Mouse (Mus musculus): Measurements from ENCODE around the gene AI182371. TPM values are rescaled to one million over a fixed set of nuclear protein-coding genes. Genes with fewer than 3 reads are reported as not detected.

AI182371 gene
- polyA plus RNA-seq (2016; fragmentation: Nextera tagmentation; extraction: Ambion mirVana), result 0.47 and 0.51 TPM in 2 replicates

- no peaks in the 10 kb centered on the region for H3K4me1 ChIP-seq
- no peak within 1 kb of the TSS for H3K4me2 ChIP-seq (replicated peaks)
- no peak for ATAC-seq (ENCODE audit: low FRiP score, low read depth)
- no peak within 1 kb of the TSS for H3K4me3 ChIP-seq
- H3K9ac ChIP-seq (replicated peaks), result no peak within 1 kb of the TSS
- no peaks in the 10 kb centered on the region for H3K36me3 ChIP-seq
- 89% methylated on average over 3 of the region's 3 CpGs for WGBS
- no peak within 1 kb of the TSS for H3K27ac ChIP-seq (replicated peaks)
- H3K27me3 ChIP-seq, result no peaks in the 10 kb centered on the region
- no peaks in the 10 kb centered on the region for H3K9me3 ChIP-seq
Observed at GRCm38 (mm10) chr2:35101443-35101842, at the start of gene AI182371. TSS of gene AI182371 (minus strand) at chr2:35101543.

DNA sequence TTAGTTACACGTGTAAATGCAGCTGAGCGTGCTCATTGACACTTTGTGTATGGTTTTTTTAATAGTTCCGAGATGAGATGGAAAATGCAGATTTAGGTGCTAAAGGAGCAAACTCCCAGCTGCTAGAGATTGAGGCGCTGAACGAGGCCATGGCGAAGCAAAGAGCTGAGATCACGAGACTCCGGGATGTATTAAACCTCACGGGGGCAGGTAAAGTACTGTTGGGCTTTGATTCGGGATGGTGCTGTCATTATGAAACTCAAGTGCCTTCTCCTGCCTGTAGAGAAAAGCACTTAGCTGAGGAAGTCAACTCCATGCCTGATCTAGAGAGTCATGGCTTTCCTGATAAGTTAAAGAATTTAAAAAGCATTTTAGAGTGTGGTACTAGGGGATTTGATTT lies 47.5 kb upstream of the AI182371 start:
- Histone ChIP-seq H3K4me1 (no peaks in the 10 kb centered on the region), H3K27me3 (no peaks in the 10 kb centered on the region), H3K36me3 (peaks cover 98% of the 10 kb centered on the region), H3K4me3 (no peak overlapping the region), H3K27ac (replicated peaks) (no peak overlapping the region), H3K4me2 (replicated peaks) (no peak overlapping the region), H3K9me3 (no peaks in the 10 kb centered on the region), H3K9ac (replicated peaks) (no peak overlapping the region)
- no peak for ATAC-seq (ENCODE audit: low FRiP score, low read depth)
- WGBS, result 94% methylated on average over 10 of the region's 10 CpGs

- H3K9ac ChIP-seq (replicated peaks), result no peak overlapping the region
- H3K9me3 ChIP-seq, result no peaks in the 10 kb centered on the region
- WGBS, result 95% methylated on average over 3 of the region's 3 CpGs
- H3K4me2 ChIP-seq (replicated peaks), result no peak overlapping the region
- H3K36me3 ChIP-seq, result peaks cover 95% of the 10 kb centered on the region
- no peaks in the 10 kb centered on the region for H3K27me3 ChIP-seq
- no peaks in the 10 kb centered on the region for H3K4me1 ChIP-seq
- no peak overlapping the region for H3K27ac ChIP-seq (replicated peaks)
- H3K4me3 ChIP-seq, result no peak overlapping the region
- ATAC-seq (ENCODE audit: low FRiP score, low read depth), result no peak
Observed at GRCm38 (mm10) chr2:35141673-35142072, 40.3 kb upstream of the AI182371 start.

DNA sequence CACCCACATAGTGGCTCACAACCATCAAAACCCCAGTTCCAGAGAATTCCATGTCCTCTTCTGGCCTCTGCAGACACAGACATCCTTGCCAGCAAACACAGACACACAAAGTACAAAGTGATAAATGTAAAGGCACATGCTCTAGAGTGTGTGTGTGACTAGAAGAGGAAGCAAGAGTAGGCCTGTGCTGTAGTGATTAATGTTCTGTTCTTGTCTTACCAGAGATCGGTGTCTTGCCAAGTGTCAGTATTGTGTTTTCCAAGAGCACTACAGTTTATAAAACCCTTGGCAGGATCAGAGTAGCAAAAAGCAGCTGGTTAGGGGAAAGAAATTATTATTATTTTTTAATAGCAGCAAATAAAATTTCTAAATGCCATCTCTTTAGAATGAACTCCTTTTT lies 37.2 kb upstream of the AI182371 start:
- H3K4me2 ChIP-seq (replicated peaks), result no peak overlapping the region
- peaks cover 79% of the 10 kb centered on the region for H3K36me3 ChIP-seq
- no peak overlapping the region for H3K4me3 ChIP-seq
- H3K9ac ChIP-seq (replicated peaks), result no peak overlapping the region
- no peak overlapping the region for H3K27ac ChIP-seq (replicated peaks)
- H3K9me3 ChIP-seq, result no peaks in the 10 kb centered on the region
- ATAC-seq (ENCODE audit: low FRiP score, low read depth), result no peak
- WGBS, result 97% methylated on average over 1 of the region's 1 CpGs
- peaks cover 2% of the 10 kb centered on the region; the same call in 1 of the 2 replicates for H3K4me1 ChIP-seq
- H3K27me3 ChIP-seq, result no peaks in the 10 kb centered on the region

GRCm38 (mm10) chr2:35133891-35134290 lies 32.5 kb upstream of the AI182371 start:
- Histone ChIP-seq H3K27ac (replicated peaks) (no peak overlapping the region), H3K4me3 (no peak overlapping the region), H3K9ac (replicated peaks) (no peak overlapping the region), H3K4me2 (replicated peaks) (no peak overlapping the region), H3K4me1 (peaks cover 12% of the 10 kb centered on the region), H3K9me3 (no peaks in the 10 kb centered on the region), H3K36me3 (peaks cover 38% of the 10 kb centered on the region), H3K27me3 (no peaks in the 10 kb centered on the region)
- WGBS, result 85% methylated on average over 5 of the region's 5 CpGs
- ATAC-seq (ENCODE audit: low FRiP score, low read depth), result no peak

DNA sequence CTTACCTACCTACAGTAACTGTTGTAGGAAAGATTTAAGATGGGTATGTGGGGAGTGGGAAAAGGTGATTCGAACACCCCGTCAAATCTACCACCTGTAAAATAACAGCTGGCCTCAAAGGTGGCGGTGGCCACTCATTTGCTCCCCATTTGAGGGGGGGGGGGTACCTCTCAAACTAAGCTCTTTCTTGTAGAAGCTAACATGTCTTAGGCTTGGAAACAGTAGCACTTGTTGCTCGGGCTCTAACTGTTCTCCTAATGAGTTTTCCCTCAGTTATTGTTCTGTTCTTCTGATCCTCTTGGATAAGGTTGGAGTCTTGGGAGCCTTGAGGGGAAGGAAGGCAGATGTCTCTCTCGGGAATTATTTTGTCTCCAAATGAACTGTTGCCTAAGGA lies 31.3 kb upstream of the AI182371 start:
- Histone ChIP-seq H3K9me3 (no peaks in the 10 kb centered on the region), H3K36me3 (peaks cover 31% of the 10 kb centered on the region), H3K4me2 (replicated peaks) (peak overlapping the region; percentile 57), H3K4me1 (peaks cover 12% of the 10 kb centered on the region), H3K27me3 (no peaks in the 10 kb centered on the region), H3K27ac (replicated peaks) (peak overlapping the region; percentile 50), H3K9ac (replicated peaks) (peak overlapping the region; percentile 57), H3K4me3 (peak overlapping the region; percentile 48)
- 9% methylated on average over 5 of the region's 5 CpGs for WGBS
- ATAC-seq (ENCODE audit: low FRiP score, low read depth), result peak; percentile 14; the same call in 1 of the 2 replicates

DNA sequence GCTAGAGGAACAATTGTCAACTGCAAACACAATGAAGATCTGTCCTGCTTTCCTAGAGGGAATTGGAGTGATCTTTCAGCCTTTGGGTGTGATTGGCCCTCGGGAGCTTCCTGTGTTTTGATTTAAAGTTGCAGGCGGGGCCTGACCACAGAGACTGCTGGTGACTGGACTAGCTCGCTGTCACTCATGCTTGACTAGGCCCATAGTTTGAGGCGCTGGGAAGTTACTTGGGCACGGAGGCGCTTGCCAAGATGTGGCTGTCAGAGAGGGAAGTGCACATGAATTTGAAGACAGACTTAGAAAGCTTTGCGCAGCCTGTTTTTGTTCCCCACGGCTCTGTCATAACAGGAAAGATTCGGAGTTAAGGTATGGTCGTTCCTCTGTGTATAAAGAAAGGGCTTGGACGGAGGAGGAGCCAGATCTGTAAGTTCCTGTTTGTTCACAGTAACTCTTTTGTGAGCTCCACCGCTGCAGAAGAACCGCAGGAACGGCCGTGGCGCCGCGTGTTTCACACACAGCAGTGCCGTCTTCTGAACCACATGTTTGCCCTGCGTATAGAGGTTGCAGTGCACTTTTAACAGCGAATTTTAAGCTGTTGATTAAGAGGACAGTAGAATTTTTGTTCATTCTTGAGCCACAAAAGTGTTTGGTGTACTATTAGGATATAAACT lies 30.8 kb upstream of the AI182371 start:
- Histone ChIP-seq H3K9me3 (no peaks in the 10 kb centered on the region), H3K36me3 (peaks cover 26% of the 10 kb centered on the region), H3K4me2 (replicated peaks) (peak overlapping the region; percentile 57), H3K4me3 (peak overlapping the region; percentile 48), H3K27ac (replicated peaks) (peak overlapping the region; percentile 50), H3K9ac (replicated peaks) (peak overlapping the region; percentile 57), H3K4me1 (peaks cover 12% of the 10 kb centered on the region), H3K27me3 (no peaks in the 10 kb centered on the region)
- ATAC-seq (ENCODE audit: low FRiP score, low read depth), result peak; percentile 99
- WGBS, result under 1% methylated on average over 21 of the region's 21 CpGs

- Histone ChIP-seq H3K27me3 (no peaks in the 10 kb centered on the region), H3K4me3 (no peak overlapping the region), H3K36me3 (peaks cover 21% of the 10 kb centered on the region), H3K9ac (replicated peaks) (no peak overlapping the region), H3K9me3 (no peaks in the 10 kb centered on the region), H3K4me1 (peaks cover 12% of the 10 kb centered on the region), H3K4me2 (replicated peaks) (peak overlapping the region; percentile 57), H3K27ac (replicated peaks) (peak overlapping the region; percentile 46; the same call in 1 of the 2 replicates)
- ATAC-seq (ENCODE audit: low FRiP score, low read depth), result peak; percentile 47; the same call in 1 of the 2 replicates
Observed at GRCm38 (mm10) chr2:35131491-35131890, 30.1 kb upstream of the AI182371 start.

GRCm38 (mm10) chr2:35124716-35125115 lies 23.4 kb upstream of the AI182371 start:
- no peak for ATAC-seq (ENCODE audit: low FRiP score, low read depth)
- Histone ChIP-seq H3K4me3 (no peak overlapping the region), H3K27me3 (no peaks in the 10 kb centered on the region), H3K36me3 (peaks cover 27% of the 10 kb centered on the region), H3K9ac (replicated peaks) (no peak overlapping the region), H3K27ac (replicated peaks) (no peak overlapping the region), H3K4me1 (no peaks in the 10 kb centered on the region), H3K9me3 (no peaks in the 10 kb centered on the region), H3K4me2 (replicated peaks) (no peak overlapping the region)
- WGBS, result 74% methylated on average over 7 of the region's 7 CpGs

DNA sequence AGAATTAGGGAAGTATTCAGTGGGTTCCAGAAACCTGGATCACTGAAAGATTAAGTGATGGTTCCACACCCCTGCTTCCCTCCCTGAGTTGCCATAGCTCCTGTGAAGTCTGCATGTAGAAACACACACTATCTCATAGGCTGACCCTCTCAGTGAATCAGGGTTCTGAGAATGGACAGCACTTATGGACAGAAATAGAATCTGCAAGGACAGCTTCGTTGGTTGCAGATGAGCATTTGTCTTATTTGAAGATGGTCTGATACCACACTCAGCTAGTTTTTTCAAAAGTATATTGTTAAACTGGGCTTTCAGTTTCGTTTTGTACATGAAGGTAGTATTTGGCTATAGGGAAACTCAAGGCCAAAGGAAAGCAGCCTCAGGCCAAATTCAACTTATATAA lies 9.2 kb upstream of the AI182371 start:
- peak overlapping the region; percentile 73 for H3K4me2 ChIP-seq (replicated peaks)

GRCm38 (mm10) chr2:35109924-35110304 lies 8.6 kb upstream of the AI182371 start:
- Histone ChIP-seq H3K9ac (replicated peaks) (peak overlapping the region; percentile 71), H3K4me1 (peaks cover 5% of the 10 kb centered on the region; the same call in 1 of the 2 replicates), H3K27ac (replicated peaks) (no peak overlapping the region; the same call in 1 of the 2 replicates), H3K4me3 (peak overlapping the region; percentile 73), H3K9me3 (no peaks in the 10 kb centered on the region), H3K36me3 (no peaks in the 10 kb centered on the region), H3K4me2 (replicated peaks) (peak overlapping the region; percentile 73), H3K27me3 (no peaks in the 10 kb centered on the region)
- ATAC-seq (ENCODE audit: low FRiP score, low read depth), result no peak; the same call in 1 of the 2 replicates
- under 1% methylated on average over 13 of the region's 13 CpGs for WGBS

More for the DNA sequence above, 9.2 kb upstream of the AI182371 start:
- Histone ChIP-seq H3K4me1 (peaks cover 5% of the 10 kb centered on the region; the same call in 1 of the 2 replicates), H3K27ac (replicated peaks) (no peak overlapping the region), H3K27me3 (no peaks in the 10 kb centered on the region), H3K4me3 (no peak overlapping the region), H3K9ac (replicated peaks) (no peak overlapping the region), H3K36me3 (no peaks in the 10 kb centered on the region), H3K9me3 (no peaks in the 10 kb centered on the region)
- no peak for ATAC-seq (ENCODE audit: low FRiP score, low read depth)
- WGBS, result 83% methylated on average over 2 of the region's 2 CpGs

GRCm38 (mm10) chr2:35109141-35109923 lies 8.0 kb upstream of the AI182371 start, which contains the start of gene Cntrl:
TSS of gene Cntrl (plus strand) at chr2:35109492.
- Histone ChIP-seq H3K27me3 (no peaks in the 10 kb centered on the region), H3K4me1 (peaks cover 5% of the 10 kb centered on the region; the same call in 1 of the 2 replicates), H3K9me3 (no peaks in the 10 kb centered on the region), H3K4me2 (replicated peaks) (peak within 1 kb of the TSS; percentile 73), H3K4me3 (peak within 1 kb of the TSS; percentile 73), H3K36me3 (no peaks in the 10 kb centered on the region), H3K9ac (replicated peaks) (peak within 1 kb of the TSS; percentile 71), H3K27ac (replicated peaks) (peak within 1 kb of the TSS; percentile 76)
- peak; percentile 96 for ATAC-seq (ENCODE audit: low FRiP score, low read depth)
- under 1% methylated on average over 62 of the region's 62 CpGs for WGBS

All from midbrain, embryonic 12.5 days (tissue).